Mouse (Mus musculus): ENCODE data around the gene Traf3ip2.

- TF ChIP-seq CTCF (IDR thresholded peaks at IDR 0.05; ENCODE audit: borderline replicate concordance, extremely low read depth, insufficient read depth, insufficient read length) (no peak), POLR2A (IDR thresholded peaks at IDR 0.05; ENCODE audit: borderline replicate concordance, extremely low read depth, insufficient read depth, insufficient read length, poor library complexity, severe bottlenecking) (no peak)
Measured at GRCm38 (mm10) chr10:39671451-39671850, 58.7 kb downstream of the Traf3ip2 start.

Data from brain, embryonic 14.5 days (tissue).